Mouse (Mus musculus) liver, embryonic 15.5 days (tissue): ENCODE data around the gene Slc36a2. TPM values are rescaled to one million over a fixed set of nuclear protein-coding genes. Genes with fewer than 3 reads are reported as not detected.

ENCODE experiments used
- ATAC-seq: fragments of 200-750 bp; cut with Nextera tagmentation; 2 replicates; pipeline ENCODE4 v1.8.0; 2017; ENCODE audit warnings: moderate number of reproducible peaks, mild to moderate bottlenecking, moderate library complexity; ENCODE audit not compliant: insufficient read depth
- H3K27ac ChIP-seq: fragments of 300-500 bp; sonication (generic); replicated peaks from 2 replicates; pipeline ENCODE4 v1.5.1; 2015; ENCODE audit warnings: mild to moderate bottlenecking, inconsistent platforms
- H3K27me3 ChIP-seq: fragments of 300-500 bp; sonication (generic); 2 replicates; pipeline ENCODE4 v1.6.1; 2015; ENCODE audit warnings: mild to moderate bottlenecking, inconsistent platforms
- H3K36me3 ChIP-seq: fragments of 300-500 bp; sonication (generic); replicated peaks from 2 replicates; pipeline ENCODE4 v1.6.1; 2015; ENCODE audit warnings: moderate library complexity, mild to moderate bottlenecking, inconsistent platforms
- H3K4me1 ChIP-seq: fragments of 300-500 bp; sonication (generic); replicated peaks from 2 replicates; pipeline ENCODE4 v1.6.1; 2015; ENCODE audit warnings: inconsistent platforms
- H3K4me2 ChIP-seq: fragments of 300-500 bp; sonication (generic); 2 replicates; pipeline ENCODE4 v1.6.1; 2015; ENCODE audit warnings: moderate library complexity, mild to moderate bottlenecking, inconsistent platforms
- H3K4me3 ChIP-seq: fragments of 300-500 bp; sonication (generic); replicated peaks from 2 replicates; pipeline ENCODE4 v1.5.1; 2015; ENCODE audit warnings: mild to moderate bottlenecking, inconsistent platforms
- H3K9ac ChIP-seq: fragments of 300-500 bp; sonication (generic); 2 replicates; pipeline ENCODE4 v1.6.1; 2015; ENCODE audit warnings: moderate library complexity, mild to moderate bottlenecking, inconsistent platforms
- H3K9me3 ChIP-seq: fragments of 300-500 bp; sonication (generic); replicated peaks from 2 replicates; pipeline ENCODE4 v1.6.1; 2016; ENCODE audit warnings: inconsistent platforms
- WGBS: fragments of 180-500 bp; shearing (Covaris S2); methylation state at CpG from one replicate; pipeline ENCODE4 v1.1.7; 2015; ENCODE audit warnings: mixed read lengths; ENCODE audit not compliant: insufficient replicate concordance; 5-methylcytosine and 5-hydroxymethylcytosine counted together
- polyA plus RNA-seq: library from polyadenylated mRNA; unstranded; fragments of >200 nt; fragmentation: Nextera tagmentation; extraction: Ambion mirVana; gene quantifications from 2 replicates; pipeline ENCODE4 v1.2.1, GENCODE M21; 2015

Gene Slc36a2
- polyA plus RNA-seq: 27.3 and 33.2 TPM in 2 replicates

- peak within 1 kb of the TSS; percentile 44 for H3K4me2 ChIP-seq
- no peaks in the 10 kb centered on the region for H3K4me1 ChIP-seq
- ATAC-seq: no peak
- H3K27me3 ChIP-seq: no peaks in the 10 kb centered on the region
- no peaks in the 10 kb centered on the region for H3K36me3 ChIP-seq
- WGBS: 28% methylated on average over 10 of the region's 10 CpGs
- no peaks in the 10 kb centered on the region for H3K9me3 ChIP-seq
- peak within 1 kb of the TSS; percentile 38 for H3K4me3 ChIP-seq
- H3K27ac ChIP-seq: peak within 1 kb of the TSS; percentile 65; the same call in 1 of the 2 replicates
- H3K9ac ChIP-seq: no peak within 1 kb of the TSS
These were observed at the start of gene Slc36a2 for GRCm38 (mm10) chr11:55184733-55185291. Gene Slc36a2, minus strand, starts transcription at chr11:55185077.

GRCm38 (mm10) chr11:55234288-55234687, 49.4 kb upstream of the Slc36a2 start:
- Histone ChIP-seq H3K4me2 (no peak overlapping the region), H3K27ac (no peak overlapping the region), H3K4me3 (no peak overlapping the region), H3K4me1 (no peaks in the 10 kb centered on the region), H3K9ac (no peak overlapping the region), H3K27me3 (no peaks in the 10 kb centered on the region), H3K36me3 (peaks cover 39% of the 10 kb centered on the region), H3K9me3 (no peaks in the 10 kb centered on the region)
- 67% methylated on average over 7 of the region's 7 CpGs for WGBS
- ATAC-seq: no peak

GRCm38 (mm10) chr11:55231034-55231433, 46.2 kb upstream of the Slc36a2 start:
- no peak overlapping the region for H3K4me2 ChIP-seq
- H3K4me3 ChIP-seq: no peak overlapping the region
- H3K36me3 ChIP-seq: peaks cover 60% of the 10 kb centered on the region
- ATAC-seq: no peak
- no peak overlapping the region for H3K27ac ChIP-seq
- WGBS: 32% methylated on average over 6 of the region's 6 CpGs
- no peaks in the 10 kb centered on the region for H3K4me1 ChIP-seq
- no peaks in the 10 kb centered on the region for H3K27me3 ChIP-seq
- no peak overlapping the region for H3K9ac ChIP-seq
- H3K9me3 ChIP-seq: no peaks in the 10 kb centered on the region

GRCm38 (mm10) chr11:55221306-55221705, 36.4 kb upstream of the Slc36a2 start:
- Histone ChIP-seq H3K4me2 (no peak overlapping the region), H3K9me3 (no peaks in the 10 kb centered on the region), H3K27ac (no peak overlapping the region), H3K4me1 (0 out of 2 replicates have a peak, but pooled peaks cover 4% of the 10 kb centered on the region), H3K27me3 (no peaks in the 10 kb centered on the region), H3K4me3 (no peak overlapping the region), H3K36me3 (peaks cover 55% of the 10 kb centered on the region), H3K9ac (no peak overlapping the region)
- ATAC-seq: no peak
- 74% methylated on average over 7 of the region's 7 CpGs for WGBS

- Histone ChIP-seq H3K9ac (no peak overlapping the region), H3K4me2 (no peak overlapping the region), H3K27me3 (no peaks in the 10 kb centered on the region), H3K4me1 (peaks cover 26% of the 10 kb centered on the region), H3K4me3 (no peak overlapping the region), H3K36me3 (peaks cover 28% of the 10 kb centered on the region), H3K27ac (no peak overlapping the region; the same call in 1 of the 2 replicates), H3K9me3 (no peaks in the 10 kb centered on the region)
- 69% methylated on average over 3 of the region's 3 CpGs for WGBS
- ATAC-seq: no peak
These were observed 33.6 kb upstream of the Slc36a2 start for GRCm38 (mm10) chr11:55218473-55218872.

- Histone ChIP-seq H3K4me1 (peaks cover 26% of the 10 kb centered on the region), H3K27ac (peak overlapping the region; percentile 64)
- ATAC-seq: peak; percentile 22; the same call in 1 of the 2 replicates
These were observed 33.0 kb upstream of the Slc36a2 start for GRCm38 (mm10) chr11:55217880-55218279.

GRCm38 (mm10) chr11:55217418-55217817, 32.5 kb upstream of the Slc36a2 start:
- peak; percentile 77 for ATAC-seq
- H3K36me3 ChIP-seq: peaks cover 20% of the 10 kb centered on the region
- H3K4me1 ChIP-seq: peaks cover 27% of the 10 kb centered on the region
- peak overlapping the region; percentile 64; the same call in 1 of the 2 replicates for H3K27ac ChIP-seq
- H3K9me3 ChIP-seq: no peaks in the 10 kb centered on the region
- 64% methylated on average over 4 of the region's 4 CpGs for WGBS
- H3K27me3 ChIP-seq: no peaks in the 10 kb centered on the region
- no peak overlapping the region for H3K9ac ChIP-seq
- H3K4me2 ChIP-seq: 0 out of 2 replicates have a peak overlapping the region, but pooled peaks have one; percentile 16
- no peak overlapping the region for H3K4me3 ChIP-seq

More at GRCm38 (mm10) chr11:55217880-55218279, 33.0 kb upstream of the Slc36a2 start:
- H3K36me3 ChIP-seq: peaks cover 22% of the 10 kb centered on the region
- no peaks in the 10 kb centered on the region for H3K27me3 ChIP-seq
- H3K9me3 ChIP-seq: no peaks in the 10 kb centered on the region
- 0 out of 2 replicates have a peak overlapping the region, but pooled peaks have one; percentile 16 for H3K4me2 ChIP-seq
- 79% methylated on average over 7 of the region's 7 CpGs for WGBS
- no peak overlapping the region for H3K4me3 ChIP-seq
- no peak overlapping the region for H3K9ac ChIP-seq

- WGBS: 78% methylated on average over 13 of the region's 13 CpGs
- Histone ChIP-seq H3K4me1 (peaks cover 33% of the 10 kb centered on the region), H3K9ac (no peak overlapping the region), H3K9me3 (no peaks in the 10 kb centered on the region), H3K27me3 (no peaks in the 10 kb centered on the region), H3K27ac (0 out of 2 replicates have a peak overlapping the region, but pooled peaks have one; percentile 20), H3K4me3 (no peak overlapping the region), H3K4me2 (no peak overlapping the region), H3K36me3 (peaks cover 20% of the 10 kb centered on the region)
- ATAC-seq: no peak
These were observed 32.0 kb upstream of the Slc36a2 start for GRCm38 (mm10) chr11:55216830-55217229.

GRCm38 (mm10) chr11:55216061-55216460, 31.2 kb upstream of the Slc36a2 start:
- 55% methylated on average over 4 of the region's 4 CpGs for WGBS
- H3K27ac ChIP-seq: no peak overlapping the region
- H3K27me3 ChIP-seq: no peaks in the 10 kb centered on the region
- H3K36me3 ChIP-seq: peaks cover 19% of the 10 kb centered on the region
- no peaks in the 10 kb centered on the region for H3K9me3 ChIP-seq
- peaks cover 40% of the 10 kb centered on the region for H3K4me1 ChIP-seq
- no peak overlapping the region for H3K9ac ChIP-seq
- no peak overlapping the region for H3K4me2 ChIP-seq
- no peak overlapping the region for H3K4me3 ChIP-seq
- ATAC-seq: no peak

GRCm38 (mm10) chr11:55214978-55215377, 30.1 kb upstream of the Slc36a2 start:
- H3K9ac ChIP-seq: no peak overlapping the region
- no peak overlapping the region for H3K4me2 ChIP-seq
- no peak for ATAC-seq
- H3K27ac ChIP-seq: peak overlapping the region; percentile 16; the same call in 1 of the 2 replicates
- H3K9me3 ChIP-seq: no peaks in the 10 kb centered on the region
- peaks cover 9% of the 10 kb centered on the region for H3K36me3 ChIP-seq
- WGBS: 43% methylated on average over 3 of the region's 3 CpGs
- peaks cover 46% of the 10 kb centered on the region for H3K4me1 ChIP-seq
- H3K4me3 ChIP-seq: no peak overlapping the region
- H3K27me3 ChIP-seq: no peaks in the 10 kb centered on the region

GRCm38 (mm10) chr11:55214161-55214560, 29.3 kb upstream of the Slc36a2 start:
- Histone ChIP-seq H3K4me2 (no peak overlapping the region), H3K4me1 (peaks cover 46% of the 10 kb centered on the region), H3K27ac (no peak overlapping the region), H3K4me3 (no peak overlapping the region), H3K27me3 (no peaks in the 10 kb centered on the region), H3K9me3 (no peaks in the 10 kb centered on the region), H3K9ac (no peak overlapping the region), H3K36me3 (peaks cover 4% of the 10 kb centered on the region)
- 71% methylated on average over 5 of the region's 5 CpGs for WGBS
- ATAC-seq: no peak
